Mouse (Mus musculus) embryo, embryonic 11.5 days (tissue): Measurements from ENCODE around the gene Meaf6.
A peak's percentile ranks its signal among the peaks of the same experiment; 100 is the strongest.

Experiments used
- DNase-seq: peaks from one replicate; pipeline ENCODE4 v3.0.0-alpha.2; 2012; ENCODE audit warnings: low read depth, low spot score

The Meaf6 gene

GRCm38 (mm10) chr4:125115710-125116089, 30.8 kb downstream of the Meaf6 start:
- no peak for DNase-seq

GRCm38 (mm10) chr4:125116090-125116861, 31.3 kb downstream of the Meaf6 start:
- DNase-seq: no peak

GRCm38 (mm10) chr4:125116929-125117328, 32.0 kb downstream of the Meaf6 start:
- DNase-seq: no peak

GRCm38 (mm10) chr4:125117902-125118320, 33.0 kb downstream of the Meaf6 start:
- no peak for DNase-seq

GRCm38 (mm10) chr4:125119070-125119469, 34.1 kb downstream of the Meaf6 start:
- DNase-seq: no peak

- no peak for DNase-seq
Measured at GRCm38 (mm10) chr4:125119721-125120120, 34.8 kb downstream of the Meaf6 start.

GRCm38 (mm10) chr4:125122431-125123278, 37.7 kb downstream of the Meaf6 start:
- DNase-seq: no peak

GRCm38 (mm10) chr4:125123279-125123671, 38.3 kb downstream of the Meaf6 start:
- no peak for DNase-seq

GRCm38 (mm10) chr4:125124424-125125209, 39.7 kb downstream of the Meaf6 start:
- DNase-seq: no peak

GRCm38 (mm10) chr4:125125361-125125921, 40.5 kb downstream of the Meaf6 start:
- no peak for DNase-seq

GRCm38 (mm10) chr4:125126186-125126585, 41.3 kb downstream of the Meaf6 start:
- no peak for DNase-seq

- no peak for DNase-seq
Measured at GRCm38 (mm10) chr4:125126761-125127160, 41.8 kb downstream of the Meaf6 start.

- peak; percentile 72 for DNase-seq
Measured at GRCm38 (mm10) chr4:125127305-125128084, 42.6 kb downstream of the Meaf6 start, which contains the start of gene Zc3h12a. Gene Zc3h12a (minus strand): TSS chr4:125127840.

- DNase-seq: no peak
Measured at GRCm38 (mm10) chr4:125131493-125131892, 46.6 kb downstream of the Meaf6 start.

GRCm38 (mm10) chr4:125132394-125132793, 47.5 kb downstream of the Meaf6 start:
- peak; percentile 63 for DNase-seq

- DNase-seq: no peak
Measured at GRCm38 (mm10) chr4:125134192-125134591, 49.3 kb downstream of the Meaf6 start.

- DNase-seq: no peak
Measured at GRCm38 (mm10) chr4:125134631-125135030, 49.7 kb downstream of the Meaf6 start.

- DNase-seq: no peak
Measured at GRCm38 (mm10) chr4:125135076-125135855, 50.3 kb downstream of the Meaf6 start.

GRCm38 (mm10) chr4:125136303-125136888, 51.5 kb downstream of the Meaf6 start:
- DNase-seq: no peak

GRCm38 (mm10) chr4:125138321-125138720, 53.4 kb downstream of the Meaf6 start:
- no peak for DNase-seq
